8 mouse cellular contexts compared by ENCODE assay signal in the genomic region with DNA sequence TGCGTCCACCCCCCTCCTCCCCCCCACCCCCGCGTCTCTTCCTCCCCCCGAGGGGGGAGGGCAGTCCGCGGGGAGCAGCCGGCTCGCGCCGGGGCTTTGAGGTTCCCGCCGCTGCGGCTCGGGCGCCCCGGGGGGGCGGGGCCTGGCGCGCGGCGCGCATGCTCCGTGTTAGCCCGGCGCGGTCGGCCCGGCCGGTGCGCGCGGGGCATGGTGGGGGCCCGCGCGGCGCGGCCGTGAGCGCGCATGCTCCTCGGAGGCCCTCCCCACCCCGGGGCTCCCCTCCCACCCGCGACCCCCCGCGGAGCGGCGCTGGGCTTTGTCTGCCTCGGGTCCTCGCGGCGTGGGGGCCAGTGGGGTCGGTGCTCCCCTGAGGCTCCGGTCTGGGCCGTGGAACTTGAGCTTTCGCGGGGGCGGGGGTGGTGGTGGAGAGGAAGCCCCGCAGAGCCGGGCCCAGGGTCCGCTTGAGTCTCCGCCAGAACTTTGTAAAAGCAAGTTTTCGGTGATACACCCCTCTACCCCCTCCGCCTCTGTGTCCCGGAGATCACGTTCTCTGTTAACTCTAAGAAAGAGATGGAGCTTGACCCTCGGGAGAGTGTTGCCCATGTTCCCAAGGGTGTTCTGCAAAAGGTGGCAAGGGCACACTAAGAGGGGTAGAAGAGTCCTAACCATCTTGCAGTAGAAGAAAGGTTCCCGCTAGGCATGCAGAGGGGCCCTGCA. TPM values are rescaled to one million over a fixed set of nuclear protein-coding genes. Genes with fewer than 3 reads are reported as not detected.
DNase-seq lines count a peak whose midpoint lies in the region; ATAC-seq and TF ChIP-seq lines count a peak whose summit lies in the region.

No protein-coding gene starts in this region.

- peak overlapping the region; percentile 95 for H3K9ac ChIP-seq in heart, embryonic 13.5 days
- peak overlapping the region; percentile 94 for H3K9ac ChIP-seq in liver, embryonic 16.5 days (ENCODE audit: low read depth, low read length)
- peak overlapping the region; percentile 98 for H3K9ac ChIP-seq in neural tube, embryonic 13.5 days

- no peaks in the 10 kb centered on the region for H3K27me3 ChIP-seq in erythroblast, embryonic 14.5 days (ENCODE audit: control insufficient read depth)
- peaks cover 13% of the 10 kb centered on the region for H3K27me3 ChIP-seq in heart, embryonic 13.5 days (replicated peaks)
- no peaks in the 10 kb centered on the region for H3K27me3 ChIP-seq in liver, embryonic 16.5 days (ENCODE audit: control insufficient read depth, insufficient read depth, low read depth, low read length)
- peaks cover 29% of the 10 kb centered on the region for H3K27me3 ChIP-seq in neural tube, embryonic 13.5 days
- H3K27me3 ChIP-seq in testis, adult 2 months (ENCODE audit: control insufficient read depth, insufficient read depth, low read length), result no peaks in the 10 kb centered on the region

- H3K4me1 ChIP-seq in erythroblast, embryonic 14.5 days (ENCODE audit: control insufficient read depth), result peaks cover 77% of the 10 kb centered on the region
- H3K4me1 ChIP-seq in heart, embryonic 13.5 days, result peaks cover 55% of the 10 kb centered on the region
- peaks cover 49% of the 10 kb centered on the region for H3K4me1 ChIP-seq in liver, embryonic 16.5 days (ENCODE audit: control insufficient read depth, low read depth, low read length)
- H3K4me1 ChIP-seq in neural tube, embryonic 13.5 days (replicated peaks), result peaks cover 71% of the 10 kb centered on the region
- H3K4me1 ChIP-seq in testis, adult 2 months (ENCODE audit: control insufficient read depth, insufficient read depth, low read length), result peaks cover 29% of the 10 kb centered on the region

- H3K36me3 ChIP-seq in erythroblast, embryonic 14.5 days (ENCODE audit: control insufficient read depth), result peaks cover 46% of the 10 kb centered on the region
- peaks cover 30% of the 10 kb centered on the region for H3K36me3 ChIP-seq in heart, embryonic 13.5 days
- peaks cover 13% of the 10 kb centered on the region for H3K36me3 ChIP-seq in liver, embryonic 16.5 days (ENCODE audit: control insufficient read depth, insufficient read depth)
- H3K36me3 ChIP-seq in neural tube, embryonic 13.5 days, result peaks cover 30% of the 10 kb centered on the region
- no peaks in the 10 kb centered on the region; the same call in 1 of the 2 replicates for H3K36me3 ChIP-seq in testis, adult 2 months (ENCODE audit: control insufficient read depth, insufficient read depth, low read length)

- peak; percentile 87 for DNase-seq in CD4-positive helper T cell, adult 2 months (ENCODE audit: low read depth, low spot score)
- DNase-seq in brain, adult 2 months (ENCODE audit: low read depth, low spot score), result peak; percentile 80
- DNase-seq in kidney, postnatal 10 days, result peak; percentile 92

- peak overlapping the region; percentile 89 for H3K4me3 ChIP-seq in erythroblast, embryonic 14.5 days (replicated peaks)
- H3K4me3 ChIP-seq in heart, embryonic 13.5 days, result peak overlapping the region; percentile 94
- peak overlapping the region; percentile 94 for H3K4me3 ChIP-seq in liver, embryonic 16.5 days (ENCODE audit: low read depth, low read length)
- H3K4me3 ChIP-seq in neural tube, embryonic 13.5 days, result peak overlapping the region; percentile 96
- peak overlapping the region; percentile 81 for H3K4me3 ChIP-seq in testis, adult 2 months (ENCODE audit: control insufficient read depth, low read depth, low read length)

- H3K4me2 ChIP-seq in heart, embryonic 13.5 days, result peak overlapping the region; percentile 88
- peak overlapping the region; percentile 80 for H3K4me2 ChIP-seq in liver, embryonic 16.5 days (ENCODE audit: low read depth, low read length)
- H3K4me2 ChIP-seq in neural tube, embryonic 13.5 days, result peak overlapping the region; percentile 92

- peak; percentile 78 for ATAC-seq in heart, embryonic 13.5 days (ENCODE audit: extremely low read depth, insufficient number of reproducible peaks, low FRiP score, low TSS enrichment)
- peak; percentile 81 for ATAC-seq in liver, embryonic 16.5 days (ENCODE audit: low read depth)
- ATAC-seq in neural tube, embryonic 13.5 days (ENCODE audit: low read depth), result peak; percentile 72

- TF ChIP-seq CTCF in testis, adult 2 months (IDR thresholded peaks at IDR 0.05; ENCODE audit: control insufficient read depth, insufficient read depth, insufficient replicate concordance, low read depth, low read length), result no peak

- WGBS in heart, embryonic 13.5 days, result 2% methylated on average over 36 of the region's 68 CpGs
- WGBS in liver, embryonic 16.5 days (ENCODE audit: insufficient replicate concordance), result under 1% methylated on average over 48 of the region's 68 CpGs
- under 1% methylated on average over 34 of the region's 68 CpGs for WGBS in neural tube, embryonic 13.5 days

- TF ChIP-seq POLR2A in testis, adult 2 months (IDR thresholded peaks at IDR 0.05; ENCODE audit: control insufficient read depth, low read depth, low read length), result no peak

- H3K9me3 ChIP-seq in erythroblast, embryonic 14.5 days (ENCODE audit: control insufficient read depth, low read length), result no peaks in the 10 kb centered on the region
- no peaks in the 10 kb centered on the region for H3K9me3 ChIP-seq in heart, embryonic 13.5 days
- H3K9me3 ChIP-seq in liver, embryonic 16.5 days (replicated peaks; ENCODE audit: control insufficient read depth, low read length), result no peaks in the 10 kb centered on the region
- no peaks in the 10 kb centered on the region for H3K9me3 ChIP-seq in neural tube, embryonic 13.5 days

- H3K27ac ChIP-seq in heart, embryonic 13.5 days (replicated peaks), result peak overlapping the region; percentile 97
- H3K27ac ChIP-seq in liver, embryonic 16.5 days (ENCODE audit: low read length), result peak overlapping the region; percentile 95
- H3K27ac ChIP-seq in neural tube, embryonic 13.5 days (replicated peaks), result peak overlapping the region; percentile 98
- peak overlapping the region; percentile 84 for H3K27ac ChIP-seq in testis, adult 2 months (ENCODE audit: control insufficient read depth, insufficient read depth, low read depth, low read length)

RNA-seq across cellular contexts. Expression of a gene that starts 2.4 kb away (rescaled TPM):
- polyA plus RNA-seq in erythroblast, embryonic 14.5 days (2012), result 31.0 and 36.3 TPM in 2 replicates
- polyA plus RNA-seq in heart, embryonic 13.5 days (2015; fragmentation: Nextera tagmentation; extraction: Ambion mirVana), result 9.8 and 10.7 TPM in 2 replicates
- 8.9 and 9.7 TPM in 2 replicates for polyA plus RNA-seq in liver, embryonic 16.5 days (2015; fragmentation: Nextera tagmentation; extraction: Ambion mirVana)
- polyA plus RNA-seq in neural tube, embryonic 13.5 days (2015; fragmentation: Nextera tagmentation; extraction: Ambion mirVana), result 23.4 and 30.7 TPM in 2 replicates
- polyA plus RNA-seq in testis, adult 2 months (2012; rRNA removed), result 30.0 and 32.1 TPM in 2 replicates

RNA-seq across cellular contexts. Expression of a gene that starts 37.0 kb away (rescaled TPM):
- polyA plus RNA-seq in erythroblast, embryonic 14.5 days (2012), result 0.12 TPM in 1 of 2 replicates, not detected in the other
- polyA plus RNA-seq in heart, embryonic 13.5 days (2015; fragmentation: Nextera tagmentation; extraction: Ambion mirVana), result 15.3 and 18.2 TPM in 2 replicates
- polyA plus RNA-seq in liver, embryonic 16.5 days (2015; fragmentation: Nextera tagmentation; extraction: Ambion mirVana), result 5.7 and 6.6 TPM in 2 replicates
- polyA plus RNA-seq in neural tube, embryonic 13.5 days (2015; fragmentation: Nextera tagmentation; extraction: Ambion mirVana), result 28.6 and 28.8 TPM in 2 replicates
- 5.9 and 7.2 TPM in 2 replicates for polyA plus RNA-seq in testis, adult 2 months (2012; rRNA removed)

RNA-seq across cellular contexts. Expression of a gene that starts 39.7 kb away (rescaled TPM):
- not detected in 2 replicates for polyA plus RNA-seq in erythroblast, embryonic 14.5 days (2012)
- polyA plus RNA-seq in heart, embryonic 13.5 days (2015; fragmentation: Nextera tagmentation; extraction: Ambion mirVana), result not detected in 2 replicates
- polyA plus RNA-seq in liver, embryonic 16.5 days (2015; fragmentation: Nextera tagmentation; extraction: Ambion mirVana), result not detected in 2 replicates
- polyA plus RNA-seq in neural tube, embryonic 13.5 days (2015; fragmentation: Nextera tagmentation; extraction: Ambion mirVana), result not detected in 2 replicates
- polyA plus RNA-seq in testis, adult 2 months (2012; rRNA removed), result 11.0 and 11.8 TPM in 2 replicates

Comparison
In these comparisons a context has a peak if more than half of its experiments do, and no peak if none do; other contexts are left out.
1. Peak in every context shown above with its lines: DNase-seq, ATAC-seq, H3K4me3 ChIP-seq and H3K27ac ChIP-seq.
2. RNA of a gene that starts 39.7 kb away (polyA plus RNA-seq): 11.0 to 11.8 TPM in testis, adult 2 months; not detected in neural tube, embryonic 13.5 days, not detected in liver, embryonic 16.5 days, not detected in erythroblast, embryonic 14.5 days and not detected in heart, embryonic 13.5 days; every median in the first group is over 10 times any median in the second.